Mouse (Mus musculus) left cerebral cortex, adult 2 months (tissue): ENCODE measurements at regions not wholly inside any gene's neighbourhood (a gene's known extent, or its start where the extent isn't known, plus 50 kb on each side); places are given as distances from the start of the nearest gene placed in this dataset.

ENCODE experiments used
- DNase-seq, 2 experiments: peaks; one replicate each; pipeline ENCODE4 v3.0.0; 2021 to 2022; ENCODE audit warnings: low spot score in 2 of 2, mixed read lengths in 1 of 2; ENCODE audit errors: extremely low spot score in 1 of 2
- H3K27ac ChIP-seq: fragments of 200-600 bp; 2 replicates; pipeline ENCODE4 v1.8.1; 2022
- H3K4me3 ChIP-seq: fragments of 200-600 bp; 2 replicates; pipeline ENCODE4 v1.8.1; 2022
- CTCF ChIP-seq: fragments of 200-600 bp; IDR thresholded peaks from 2 replicates; pipeline ENCODE4 v1.8.1; 2022; ENCODE audit warnings: antibody characterized with exemption, mild to moderate bottlenecking, moderate library complexity
- intact Hi-C: fragments of 180-260 bp; cut with DNase I; formaldehyde crosslinking; loops from one replicate; pipeline ENCODE4 v1.15.1; 2025

- intact Hi-C loops, result no loop called here
- TF ChIP-seq CTCF, result no peak
- no peak overlapping the region for H3K4me3 ChIP-seq
- no peak overlapping the region for H3K27ac ChIP-seq
- DNase-seq, result no peak
These were observed 129.6 kb downstream of the Rap2a start for GRCm38 (mm10) chr14:120607801-120608200.

- no peak for TF ChIP-seq CTCF
- Histone ChIP-seq H3K27ac (no peak overlapping the region), H3K4me3 (no peak overlapping the region)
- DNase-seq, result no peak
- intact Hi-C loops, result no loop called here
These were observed 133.1 kb downstream of the Rap2a start for GRCm38 (mm10) chr14:120611311-120611710.

- no peak overlapping the region for H3K4me3 ChIP-seq
- no peak for TF ChIP-seq CTCF
- peak in 1 of 2 experiments; percentile 51 for DNase-seq
- intact Hi-C loops, result no loop called here
- H3K27ac ChIP-seq, result no peak overlapping the region
These were observed 148.1 kb downstream of the Rap2a start for GRCm38 (mm10) chr14:120626223-120626935.

GRCm38 (mm10) chr14:120626936-120627277 lies 148.7 kb downstream of the Rap2a start:
- intact Hi-C loops, result no loop called here
- DNase-seq, result no peak
- no peak for TF ChIP-seq CTCF
- Histone ChIP-seq H3K27ac (no peak overlapping the region), H3K4me3 (no peak overlapping the region)

- intact Hi-C loops, result no loop called here
- no peak for DNase-seq
- TF ChIP-seq CTCF, result no peak
- no peak overlapping the region for H3K4me3 ChIP-seq
- H3K27ac ChIP-seq, result peak overlapping the region; percentile 4; the same call in 1 of the 2 replicates
These were observed 154.5 kb downstream of the Rap2a start for GRCm38 (mm10) chr14:120632771-120633170.

GRCm38 (mm10) chr14:120636726-120637400 lies 158.6 kb downstream of the Rap2a start:
- intact Hi-C loops, result no loop called here
- Histone ChIP-seq H3K27ac (no peak overlapping the region), H3K4me3 (no peak overlapping the region)
- no peak for TF ChIP-seq CTCF
- no peak for DNase-seq

GRCm38 (mm10) chr14:120637486-120638125 lies 159.4 kb downstream of the Rap2a start:
- no peak for DNase-seq
- H3K4me3 ChIP-seq, result no peak overlapping the region
- H3K27ac ChIP-seq, result no peak overlapping the region
- TF ChIP-seq CTCF, result no peak
- intact Hi-C loops, result no loop called here

- H3K27ac ChIP-seq, result no peak overlapping the region
- intact Hi-C loops, result no loop called here
- H3K4me3 ChIP-seq, result no peak overlapping the region
- DNase-seq, result no peak
- no peak for TF ChIP-seq CTCF
These were observed 164.3 kb downstream of the Rap2a start for GRCm38 (mm10) chr14:120642591-120642990.

GRCm38 (mm10) chr14:120652034-120652433 lies 173.8 kb downstream of the Rap2a start:
- no peak for DNase-seq
- no peak overlapping the region for H3K4me3 ChIP-seq
- intact Hi-C loops, result no loop called here
- no peak overlapping the region for H3K27ac ChIP-seq
- TF ChIP-seq CTCF, result no peak

- intact Hi-C loops, result loop anchor here (2.0 to 10.0 kb wide), 4 partner anchors 182 to 584 kb away; partner anchors contain the start of gene Rap2a
- DNase-seq, result peak; percentile 49 to 62
- Histone ChIP-seq H3K27ac (no peak overlapping the region), H3K4me3 (no peak overlapping the region)
- TF ChIP-seq CTCF, result peak; percentile 89
These were observed 182.1 kb downstream of the Rap2a start for GRCm38 (mm10) chr14:120660321-120660781.

GRCm38 (mm10) chr14:120661111-120661510 lies 182.9 kb downstream of the Rap2a start:
- Histone ChIP-seq H3K27ac (no peak overlapping the region), H3K4me3 (no peak overlapping the region)
- no peak for TF ChIP-seq CTCF
- no peak for DNase-seq
- intact Hi-C loops, result loop anchor here (2.0 to 10.0 kb wide), 4 partner anchors 182 to 584 kb away; partner anchors contain the start of gene Rap2a

- H3K27ac ChIP-seq, result no peak overlapping the region
- intact Hi-C loops, result loop anchor here (10.0 kb wide), 1 partner anchor 385 kb away; no protein-coding TSS in a partner anchor
These were observed 191.4 kb downstream of the Rap2a start for GRCm38 (mm10) chr14:120669665-120670064.

More at GRCm38 (mm10) chr14:120669665-120670064, 191.4 kb downstream of the Rap2a start:
- H3K4me3 ChIP-seq, result no peak overlapping the region
- TF ChIP-seq CTCF, result no peak
- DNase-seq, result no peak
